Mouse (Mus musculus) cerebral cortex, adult 2 months (tissue): ENCODE measurements around the gene Necab2.

ENCODE experiments used
- WGBS: fragments of 180-500 bp; shearing (Covaris S2); methylation state at CpG from one replicate; pipeline ENCODE4 v1.1.7; 2018; 5-methylcytosine and 5-hydroxymethylcytosine counted together

The Necab2 gene

GRCm38 (mm10) chr8:119446211-119446989 lies at the start of gene Necab2:
Gene Necab2 (plus strand): TSS chr8:119446719.
- 2% methylated on average over 44 of the region's 52 CpGs for WGBS

DNA sequence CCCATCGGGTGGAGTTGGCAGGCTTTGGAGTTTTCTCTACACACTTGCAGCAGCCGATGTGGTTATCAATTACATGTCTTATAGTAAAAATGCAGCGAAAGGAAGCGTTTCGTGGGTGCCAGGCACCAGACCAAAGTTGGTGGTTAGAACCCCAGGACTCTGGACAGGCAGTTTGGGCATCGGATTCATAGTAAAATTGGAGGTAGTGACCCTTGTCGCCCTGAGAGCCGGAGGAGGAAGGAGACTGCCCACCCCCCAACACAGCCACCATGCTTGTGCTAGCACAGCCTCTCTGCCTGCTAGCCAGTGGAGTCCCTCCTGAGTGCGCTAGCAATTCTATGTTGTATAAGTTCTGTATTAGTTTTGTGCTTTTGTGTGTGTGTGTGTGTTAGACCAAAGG lies 48.0 kb upstream of the Necab2 start:
- WGBS: 72% methylated on average over 9 of the region's 9 CpGs

- 60% methylated on average over 6 of the region's 6 CpGs for WGBS
Observed at GRCm38 (mm10) chr8:119399255-119399654, 47.3 kb upstream of the Necab2 start.

DNA sequence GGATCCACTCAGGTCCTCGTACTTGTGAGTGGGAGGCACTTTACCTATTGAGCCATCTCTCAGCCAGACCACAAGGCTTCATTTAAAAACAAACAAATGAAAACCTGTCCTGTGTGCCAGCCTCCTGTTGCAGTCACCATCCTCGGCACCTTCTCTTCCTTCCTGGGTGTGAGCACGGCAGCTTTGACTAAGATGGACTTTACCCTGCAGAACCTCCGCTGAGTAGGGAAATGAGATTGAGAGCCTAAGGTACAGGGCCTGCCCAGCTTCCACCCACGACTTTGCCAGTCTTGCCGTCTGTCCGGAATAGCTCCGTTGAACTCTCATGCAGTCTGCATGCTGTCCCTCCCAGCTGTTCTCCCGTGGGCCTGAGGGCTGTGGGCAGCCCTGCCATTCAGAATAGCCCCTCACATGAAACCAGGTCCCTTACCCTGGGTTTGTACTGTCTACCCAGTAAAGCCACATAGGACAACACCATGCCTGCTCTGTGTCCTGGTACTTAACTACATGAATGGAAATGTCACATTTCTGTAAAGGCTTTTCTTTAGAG lies 46.3 kb upstream of the Necab2 start:
- WGBS: 57% methylated on average over 9 of the region's 9 CpGs

GRCm38 (mm10) chr8:119400904-119401303 lies 45.6 kb upstream of the Necab2 start:
- WGBS: 92% methylated on average over 3 of the region's 3 CpGs

DNA sequence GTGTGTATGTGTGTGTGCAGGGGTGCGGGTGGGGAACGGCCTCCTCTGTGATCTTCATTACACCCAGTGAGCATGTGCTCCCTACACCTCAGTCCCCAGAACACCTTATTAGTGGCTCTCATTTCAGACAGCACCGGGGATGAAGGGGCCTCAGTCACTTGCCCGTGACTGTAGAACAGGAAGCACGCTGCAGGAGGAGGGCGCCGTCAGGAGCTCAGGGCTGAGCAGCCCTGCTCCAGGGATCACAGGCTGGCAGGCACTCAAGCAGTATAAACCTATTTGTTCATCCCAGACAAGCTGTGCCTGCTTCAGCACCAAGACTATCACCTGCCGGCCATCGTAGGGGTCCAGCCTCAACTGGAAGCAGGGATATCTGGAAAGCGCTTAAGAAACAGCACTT lies 42.6 kb upstream of the Necab2 start:
- WGBS: 83% methylated on average over 10 of the region's 10 CpGs

GRCm38 (mm10) chr8:119404648-119405047 lies 41.9 kb upstream of the Necab2 start:
- WGBS: 91% methylated on average over 5 of the region's 5 CpGs

DNA sequence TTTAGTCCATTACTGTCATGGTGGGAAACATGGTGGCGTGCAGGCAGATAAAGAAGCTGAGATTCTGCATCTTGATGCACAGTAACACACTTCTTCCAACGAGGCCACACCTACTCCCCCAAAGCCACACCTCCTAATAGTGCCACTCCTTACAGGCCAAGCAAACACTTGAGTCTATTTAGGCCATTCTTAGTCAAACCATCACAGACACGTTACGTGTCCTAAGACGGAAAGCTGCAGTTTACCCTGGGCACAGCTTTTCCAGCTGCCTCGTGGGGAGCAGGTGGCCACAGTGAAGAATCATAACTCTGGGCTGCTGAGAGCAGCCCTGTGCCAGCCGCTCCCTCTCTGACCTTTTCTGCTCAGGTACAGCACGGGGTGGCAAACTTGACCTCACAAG lies 38.2 kb upstream of the Necab2 start:
- 89% methylated on average over 8 of the region's 8 CpGs for WGBS

- 55% methylated on average over 10 of the region's 10 CpGs for WGBS
Observed at GRCm38 (mm10) chr8:119412037-119412734, 34.3 kb upstream of the Necab2 start.

- WGBS: 13% methylated on average over 18 of the region's 18 CpGs
Observed at GRCm38 (mm10) chr8:119412735-119413498, 33.6 kb upstream of the Necab2 start.

- WGBS: 91% methylated on average over 10 of the region's 10 CpGs
Observed at GRCm38 (mm10) chr8:119413605-119414004, 32.9 kb upstream of the Necab2 start.

DNA sequence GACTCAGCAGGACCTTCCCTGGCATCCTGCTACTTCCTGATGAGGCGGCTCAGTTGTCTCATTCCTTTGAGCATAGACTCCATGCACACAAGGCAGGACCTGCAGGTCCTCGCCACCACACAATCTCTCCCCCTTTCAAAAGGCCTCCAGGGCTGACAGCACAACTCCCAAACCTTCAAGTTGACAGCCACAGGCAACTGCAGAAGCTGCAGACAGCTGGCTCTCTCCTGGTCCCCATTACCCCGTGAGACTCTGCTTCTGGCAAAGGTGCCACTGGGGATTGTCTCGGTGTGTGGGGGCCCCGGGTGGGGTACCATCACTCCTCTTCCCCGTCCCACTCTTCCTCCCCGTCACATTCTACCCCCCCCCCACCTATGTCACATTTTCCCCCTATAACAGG lies 26.2 kb upstream of the Necab2 start:
- WGBS: 70% methylated on average over 7 of the region's 7 CpGs

DNA sequence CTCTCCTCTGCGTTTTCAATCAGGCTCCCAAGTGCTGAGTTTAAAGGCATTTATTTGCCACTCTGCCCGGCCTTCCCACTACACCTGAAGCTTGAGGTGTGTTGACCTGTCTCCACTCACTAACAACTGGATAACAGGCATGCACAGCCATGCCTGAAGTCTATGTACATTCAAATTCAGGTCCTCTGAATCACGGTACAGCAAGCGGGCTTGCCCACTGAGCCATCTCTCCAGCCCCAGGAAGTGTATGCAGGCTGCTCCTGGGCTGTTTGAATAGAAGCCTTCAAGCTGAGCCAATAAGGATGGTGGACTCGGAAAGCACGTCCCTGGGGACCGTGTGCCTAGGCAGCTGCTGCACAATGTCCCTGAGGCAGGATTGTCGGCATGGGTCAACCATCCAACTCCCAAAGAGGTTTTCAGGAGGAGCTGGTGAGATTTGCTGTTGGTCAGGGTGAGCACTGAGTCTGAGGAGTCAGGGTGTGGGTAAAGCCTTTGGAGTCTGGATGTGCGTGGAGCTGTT lies 24.9 kb upstream of the Necab2 start:
- WGBS: 44% methylated on average over 9 of the region's 9 CpGs

DNA sequence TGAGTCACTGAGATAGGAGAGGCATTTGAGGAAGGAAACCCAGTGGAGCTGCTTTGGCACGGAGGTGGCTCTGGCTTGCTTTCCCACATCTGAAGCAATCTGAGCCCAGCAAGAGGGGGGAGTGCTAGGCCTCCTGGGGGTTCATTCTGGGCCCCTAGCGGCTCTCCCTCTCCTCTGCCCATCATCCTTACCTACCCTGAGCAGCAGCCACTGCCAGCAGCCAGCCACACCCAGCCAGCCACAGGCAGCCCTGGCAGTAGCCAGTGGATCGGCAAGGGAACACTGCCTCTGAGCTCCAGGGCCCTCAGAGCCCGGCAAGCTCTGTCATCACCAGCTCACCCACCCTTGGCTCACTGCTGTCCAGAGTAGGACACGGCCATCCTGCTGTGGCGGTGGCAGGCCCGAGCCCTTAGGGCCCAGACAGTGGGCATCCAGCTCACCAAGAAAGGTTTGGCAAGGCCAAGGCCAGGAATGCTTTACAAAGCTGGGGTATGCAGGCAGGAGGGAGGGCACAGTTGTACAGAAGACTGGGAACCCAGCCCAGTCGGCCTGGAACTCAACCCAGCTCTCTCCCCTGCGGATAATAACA lies 24.3 kb upstream of the Necab2 start:
- 36% methylated on average over 9 of the region's 9 CpGs for WGBS

- WGBS: 55% methylated on average over 9 of the region's 9 CpGs
Observed at GRCm38 (mm10) chr8:119423631-119424141, 22.8 kb upstream of the Necab2 start.

DNA sequence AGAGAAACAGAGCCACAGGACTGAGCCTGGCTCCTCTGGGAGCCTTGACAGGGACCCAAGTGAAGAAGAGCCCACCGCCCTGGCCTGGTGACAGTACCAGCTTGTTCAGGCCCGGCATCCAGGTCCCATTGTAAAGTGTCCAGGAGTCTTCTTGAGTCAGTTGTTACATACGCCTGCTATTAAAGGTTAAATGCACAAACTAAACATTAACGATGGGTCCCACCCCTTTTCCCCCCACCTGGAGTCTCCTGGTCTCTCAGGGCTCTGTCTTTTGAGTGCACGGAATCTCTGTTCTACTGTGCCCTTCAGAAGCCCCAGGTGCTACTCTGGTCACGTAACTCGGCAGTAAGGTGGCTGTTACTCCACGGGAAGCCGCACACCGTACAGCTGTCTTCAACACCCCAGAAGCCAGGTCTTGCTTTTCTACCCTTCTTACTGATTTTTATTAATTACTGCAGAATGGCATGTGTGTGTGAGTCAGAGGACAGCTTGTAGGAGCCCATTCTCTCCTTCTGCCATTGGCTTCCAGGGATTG lies 22.3 kb upstream of the Necab2 start:
- 88% methylated on average over 10 of the region's 10 CpGs for WGBS

- WGBS: 81% methylated on average over 10 of the region's 10 CpGs
Observed at GRCm38 (mm10) chr8:119424740-119425139, 21.8 kb upstream of the Necab2 start.

DNA sequence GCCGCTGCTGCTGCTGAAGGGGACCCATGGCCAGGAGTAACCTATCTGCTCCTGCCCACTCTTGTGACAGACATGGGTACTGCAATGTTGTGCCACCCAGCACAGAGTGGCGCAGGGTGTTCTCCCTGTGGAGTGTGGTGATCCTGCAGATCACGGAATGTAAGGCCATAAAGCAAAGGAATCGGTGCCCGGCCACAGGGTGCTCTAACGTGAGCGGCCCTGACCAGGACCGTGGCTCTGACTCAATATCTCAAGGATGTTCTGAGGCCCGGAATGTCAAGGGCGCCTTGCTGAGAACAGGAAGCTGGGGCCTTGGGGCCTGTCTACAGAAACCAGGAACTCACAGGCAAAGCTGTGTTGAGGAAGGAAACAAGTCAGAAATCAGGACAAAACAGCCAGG lies 21.0 kb upstream of the Necab2 start:
- WGBS: 80% methylated on average over 10 of the region's 10 CpGs

DNA sequence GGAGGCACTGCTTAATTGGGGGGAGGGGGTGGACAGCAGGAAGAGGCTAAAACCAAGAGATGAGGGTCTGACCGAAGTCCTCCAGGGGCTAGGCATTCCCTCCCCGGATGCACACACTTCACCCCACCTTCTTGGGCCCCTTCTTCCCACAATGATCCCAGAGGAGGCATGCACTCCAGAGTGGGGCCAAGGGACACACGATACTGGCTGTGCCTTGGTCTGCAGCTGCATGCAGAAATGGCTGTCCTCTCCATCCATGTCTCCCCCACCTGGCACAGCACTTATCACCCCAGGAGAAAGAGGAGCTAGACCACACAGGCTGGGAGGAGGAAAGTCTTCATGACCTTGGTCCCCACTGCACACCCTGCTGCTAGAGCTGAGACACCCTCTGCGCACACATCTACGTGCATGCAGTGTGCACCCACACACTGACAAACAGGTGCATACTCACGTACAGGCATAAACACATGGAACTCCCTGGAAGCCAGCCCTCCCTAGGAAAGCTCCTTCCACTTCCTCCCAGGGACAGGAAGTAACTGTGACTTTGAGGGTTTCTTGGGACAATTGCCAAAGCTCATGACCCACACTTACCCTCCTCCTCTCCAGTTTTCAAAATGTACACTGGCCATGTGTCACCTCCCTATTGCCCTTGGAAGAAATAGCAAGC lies 20.3 kb upstream of the Necab2 start:
- WGBS: 81% methylated on average over 6 of the region's 6 CpGs

DNA sequence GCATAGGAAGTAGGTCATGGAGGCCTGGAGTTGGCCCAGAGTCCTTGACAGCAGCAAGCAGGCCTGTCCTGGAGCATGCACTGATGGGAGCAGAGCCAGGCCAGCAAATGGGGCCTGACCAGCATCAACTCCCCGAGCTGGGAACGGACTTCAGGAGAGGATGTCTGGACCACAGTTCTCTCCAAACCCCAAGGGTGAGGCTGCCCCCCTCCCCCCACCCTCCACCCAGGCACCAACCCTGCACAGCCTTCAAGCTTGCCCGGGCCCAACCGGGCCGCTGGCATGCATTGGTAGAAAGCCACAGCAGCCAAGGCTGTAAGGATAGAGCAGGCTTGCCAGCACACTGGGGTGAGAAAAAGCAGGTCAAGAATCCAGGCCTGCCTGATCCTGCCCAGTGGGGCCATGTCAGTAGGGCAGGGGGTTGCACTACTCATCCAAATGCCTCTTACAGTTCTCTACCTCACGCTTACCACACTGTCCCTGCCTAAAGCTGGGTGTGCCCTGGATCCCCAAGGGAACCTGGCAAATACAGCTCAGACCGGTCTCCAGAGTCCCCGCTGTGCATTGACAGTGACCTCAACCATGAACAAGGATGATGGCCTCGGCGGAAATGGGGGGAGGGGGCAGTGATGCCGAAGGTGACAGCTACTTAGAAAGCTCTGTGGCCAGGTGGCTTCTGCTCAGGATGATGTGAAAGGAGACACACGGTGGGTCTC lies 18.7 kb upstream of the Necab2 start:
- WGBS: 73% methylated on average over 12 of the region's 12 CpGs
